ENCODE assay signal across 13 mouse cellular contexts in genomic region chr3:73125143-73125542, GRCm38 (mm10).
"Had no signal": no experiment of that assay in that cellular context is flagged by ENCODE, and none has a peak within 500 bp of the region (broad histone marks: within the 10 kb centered on the region; RNA-seq: fewer than 3 reads in every experiment).

No protein-coding gene starts in this region.

- DNase-seq: kidney, adult 2 months; kidney, postnatal 25 days; left cerebral cortex, postnatal 4 days; lung, adult 18-20 months; retina, postnatal 1 day; right cerebral cortex, postnatal 14 days; thymus, adult 2 months; thymus, postnatal 25 days had no signal

- ATAC-seq: intestine, embryonic 16.5 days; midbrain, embryonic 16.5 days had no signal

- H3K9me3 ChIP-seq: limb, embryonic 13.5 days; midbrain, embryonic 12.5 days; neural tube, embryonic 13.5 days had no signal

- H3K9ac ChIP-seq: limb, embryonic 13.5 days; midbrain, embryonic 12.5 days; neural tube, embryonic 13.5 days had no signal

- H3K27ac ChIP-seq: limb, embryonic 13.5 days; midbrain, embryonic 12.5 days; neural tube, embryonic 13.5 days had no signal

- H3K4me3 ChIP-seq: limb, embryonic 13.5 days; midbrain, embryonic 12.5 days; neural tube, embryonic 13.5 days had no signal

- H3K4me2 ChIP-seq: limb, embryonic 13.5 days; midbrain, embryonic 12.5 days; neural tube, embryonic 13.5 days had no signal

- H3K27me3 ChIP-seq: limb, embryonic 13.5 days; midbrain, embryonic 12.5 days; neural tube, embryonic 13.5 days had no signal

- H3K36me3 ChIP-seq: limb, embryonic 13.5 days; midbrain, embryonic 12.5 days; neural tube, embryonic 13.5 days had no signal

- H3K4me1 ChIP-seq: limb, embryonic 13.5 days; midbrain, embryonic 12.5 days; neural tube, embryonic 13.5 days had no signal
